In the genomic region with DNA sequence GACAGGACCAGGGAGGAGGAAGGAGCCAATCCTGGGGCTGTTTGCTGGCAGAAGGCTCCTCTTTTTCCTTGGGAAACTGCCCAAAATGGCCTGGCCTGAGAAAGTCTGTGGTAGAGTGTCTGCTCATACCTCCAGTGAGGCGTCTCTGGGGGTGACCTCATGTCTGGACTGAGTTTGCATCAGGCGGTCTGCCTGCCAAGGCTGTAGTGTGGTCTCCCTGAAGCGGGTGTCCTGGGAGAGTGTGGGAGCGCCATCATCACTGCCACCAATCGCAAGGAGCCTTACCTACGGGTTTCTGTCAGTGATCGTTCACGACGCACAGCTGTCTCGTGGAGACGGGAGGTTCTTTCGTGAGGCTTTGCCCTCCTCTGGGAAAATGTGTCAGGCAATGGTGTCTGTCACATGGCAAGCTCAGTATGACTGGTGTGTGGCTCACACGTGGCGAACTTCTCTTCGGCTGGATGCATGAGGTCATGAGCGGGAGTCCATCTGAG, we compare ENCODE assay signal across 12 mouse cellular contexts. TPM values are rescaled to one million over a fixed set of nuclear protein-coding genes. Genes with fewer than 3 reads are reported as not detected.
A peak's percentile ranks its signal among the peaks of the same experiment; 100 is the strongest.
DNase-seq lines count a peak whose midpoint lies in the region; ATAC-seq and TF ChIP-seq lines count a peak whose summit lies in the region.
"Had no signal": no experiment of that assay in that cellular context is flagged by ENCODE, and none has a peak within 500 bp of the region (broad histone marks: within the 10 kb centered on the region; RNA-seq: fewer than 3 reads in every experiment).

No protein-coding gene starts in this region.

- H3K4me2 ChIP-seq in hindbrain, embryonic 11.5 days (replicated peaks; ENCODE audit: low read depth, low read length) = no peak overlapping the region
- no peak overlapping the region for H3K4me2 ChIP-seq in stomach, postnatal 0 days (replicated peaks; ENCODE audit: low read depth)

- no peak overlapping the region for H3K4me3 ChIP-seq in hindbrain, embryonic 10.5 days
- no peak overlapping the region for H3K4me3 ChIP-seq in hindbrain, embryonic 11.5 days (ENCODE audit: low read depth, low read length)
- H3K4me3 ChIP-seq in stomach, postnatal 0 days (ENCODE audit: low read depth, low read length) = no peak overlapping the region

- WGBS in hindbrain, embryonic 10.5 days = 92% methylated on average over 16 of the region's 16 CpGs
- WGBS in hindbrain, embryonic 11.5 days = 89% methylated on average over 16 of the region's 16 CpGs
- 81% methylated on average over 16 of the region's 16 CpGs for WGBS in stomach, postnatal 0 days

- TF ChIP-seq EP300 in stomach, postnatal 0 days (optimal IDR thresholded peaks at IDR 0.05) = no peak

- H3K36me3 ChIP-seq in hindbrain, embryonic 10.5 days = no peaks in the 10 kb centered on the region
- H3K36me3 ChIP-seq in hindbrain, embryonic 11.5 days (ENCODE audit: control insufficient read depth, insufficient read depth, low read length) = no peaks in the 10 kb centered on the region
- no peaks in the 10 kb centered on the region for H3K36me3 ChIP-seq in stomach, postnatal 0 days (ENCODE audit: control insufficient read depth, insufficient read depth, low read length)

- CTCF ChIA-PET in Patski (lab: Charles Lee) = no interaction called here

- TF ChIP-seq CTCF in Patski (IDR thresholded peaks at IDR 0.05) = no peak
- TF ChIP-seq CTCF in stomach, postnatal 0 days (IDR thresholded peaks at IDR 0.05; ENCODE audit: low read depth) = no peak

- no peaks in the 10 kb centered on the region for H3K9me3 ChIP-seq in hindbrain, embryonic 10.5 days
- no peaks in the 10 kb centered on the region for H3K9me3 ChIP-seq in hindbrain, embryonic 11.5 days (ENCODE audit: control insufficient read depth, low read length)
- H3K9me3 ChIP-seq in stomach, postnatal 0 days (ENCODE audit: control insufficient read depth, low read length) = no peaks in the 10 kb centered on the region

- no peak for DNase-seq in hindbrain, embryonic 10.5 days (ENCODE audit: low spot score)
- DNase-seq in hindbrain, embryonic 11.5 days (ENCODE audit: low spot score) = no peak
- DNase-seq in Patski (ENCODE audit: low read depth, low spot score) = peak; percentile 75
- peak; percentile 80 to 84 for DNase-seq in heart, adult 9 months (ENCODE audit: low spot score in 2 of 2)
- peak; percentile 59 for DNase-seq in lung, postnatal 14 days
- no peak for DNase-seq in stomach, postnatal 0 days (ENCODE audit: low spot score)
- no peak for DNase-seq in thymus, postnatal 4 days
- DNase-seq: cerebellum, postnatal 25 days; kidney, postnatal 25 days; spleen, adult 18-20 months; thymus, adult 2 months had no signal

- POLR2A ChIA-PET in Patski (lab: Charles Lee) = no interaction called here

- in situ Hi-C loops in Patski (cut with MboI; ENCODE audit: low pct_unique_long_range_greater_than_20kb) = no loop called here

- H3K9ac ChIP-seq in hindbrain, embryonic 11.5 days (ENCODE audit: low read depth, low read length) = no peak overlapping the region
- no peak overlapping the region for H3K9ac ChIP-seq in stomach, postnatal 0 days (ENCODE audit: low read length)

- ATAC-seq in hindbrain, embryonic 11.5 days (ENCODE audit: low FRiP score) = no peak
- peak; percentile 33 for ATAC-seq in Patski
- no peak for ATAC-seq in megakaryocyte, adult 5-6 weeks (ENCODE audit: poor library complexity, severe bottlenecking)
- no peak for ATAC-seq in stomach, postnatal 0 days (ENCODE audit: low FRiP score, low TSS enrichment)

- peak overlapping the region; percentile 66 for H3K27ac ChIP-seq in hindbrain, embryonic 10.5 days
- H3K27ac ChIP-seq in hindbrain, embryonic 11.5 days (ENCODE audit: low read depth, low read length) = no peak overlapping the region
- no peak overlapping the region for H3K27ac ChIP-seq in stomach, postnatal 0 days (replicated peaks)

- H3K27me3 ChIP-seq in hindbrain, embryonic 10.5 days (ENCODE audit: insufficient read depth, poor library complexity, severe bottlenecking) = peaks cover 59% of the 10 kb centered on the region
- peaks cover 2% of the 10 kb centered on the region; the same call in 1 of the 2 replicates for H3K27me3 ChIP-seq in hindbrain, embryonic 11.5 days (ENCODE audit: control insufficient read depth, insufficient read depth, low read length)
- no peaks in the 10 kb centered on the region for H3K27me3 ChIP-seq in Patski
- H3K27me3 ChIP-seq in stomach, postnatal 0 days (ENCODE audit: control insufficient read depth, insufficient read depth, low read length) = no peaks in the 10 kb centered on the region; the same call in 1 of the 2 replicates

- peaks cover 88% of the 10 kb centered on the region for H3K4me1 ChIP-seq in hindbrain, embryonic 10.5 days (replicated peaks)
- H3K4me1 ChIP-seq in hindbrain, embryonic 11.5 days (replicated peaks; ENCODE audit: control insufficient read depth, insufficient read depth, low read length) = peaks cover 12% of the 10 kb centered on the region
- peaks cover 3% of the 10 kb centered on the region; the same call in 1 of the 2 replicates for H3K4me1 ChIP-seq in stomach, postnatal 0 days (replicated peaks; ENCODE audit: control insufficient read depth, insufficient read depth)

RNA-seq across cellular contexts. Expression of a gene that starts 2.3 kb away (rescaled TPM):
- 3.0 and 3.2 TPM in 2 replicates for polyA plus RNA-seq in hindbrain, embryonic 10.5 days (2016; fragmentation: Nextera tagmentation; extraction: Ambion mirVana)
- polyA plus RNA-seq in hindbrain, embryonic 11.5 days (2014; fragmentation: Nextera tagmentation; extraction: Ambion mirVana) = 1.2 and 1.8 TPM in 2 replicates
- 2.7 TPM for polyA plus RNA-seq in Patski (2021)
- total RNA-seq in megakaryocyte, adult 5-6 weeks (2015) = not detected in 2 replicates
- total RNA-seq in megakaryocyte, adult 5-6 weeks (2017) = not detected in 2 replicates
- polyA plus RNA-seq in stomach, postnatal 0 days (2015; fragmentation: Nextera tagmentation; extraction: Ambion mirVana) = 0.23 and 0.24 TPM in 2 replicates

RNA-seq across cellular contexts. Expression of a gene that starts 25.8 kb away (rescaled TPM):
- 17.8 and 19.1 TPM in 2 replicates for polyA plus RNA-seq in hindbrain, embryonic 10.5 days (2016; fragmentation: Nextera tagmentation; extraction: Ambion mirVana)
- 11.0 and 11.7 TPM in 2 replicates for polyA plus RNA-seq in hindbrain, embryonic 11.5 days (2014; fragmentation: Nextera tagmentation; extraction: Ambion mirVana)
- polyA plus RNA-seq in Patski (2021) = 16.6 TPM
- total RNA-seq in megakaryocyte, adult 5-6 weeks (2015) = not detected in 2 replicates
- not detected in 2 replicates for total RNA-seq in megakaryocyte, adult 5-6 weeks (2017)
- polyA plus RNA-seq in stomach, postnatal 0 days (2015; fragmentation: Nextera tagmentation; extraction: Ambion mirVana) = 1.3 and 2.1 TPM in 2 replicates

RNA-seq across cellular contexts. Expression of a gene that starts 33.2 kb away (rescaled TPM):
- 14.3 and 16.0 TPM in 2 replicates for polyA plus RNA-seq in hindbrain, embryonic 10.5 days (2016; fragmentation: Nextera tagmentation; extraction: Ambion mirVana)
- polyA plus RNA-seq in hindbrain, embryonic 11.5 days (2014; fragmentation: Nextera tagmentation; extraction: Ambion mirVana) = 17.2 and 17.8 TPM in 2 replicates
- 25.4 TPM for polyA plus RNA-seq in Patski (2021)
- total RNA-seq in megakaryocyte, adult 5-6 weeks (2015) = 0.04 and 0.05 TPM in 2 replicates
- 0.11 and 0.37 TPM in 2 replicates for total RNA-seq in megakaryocyte, adult 5-6 weeks (2017)
- 6.7 and 7.0 TPM in 2 replicates for polyA plus RNA-seq in stomach, postnatal 0 days (2015; fragmentation: Nextera tagmentation; extraction: Ambion mirVana)

Comparison
In these comparisons a context has a peak if more than half of its experiments do, and no peak if none do; other contexts are left out.
1. DNase-seq: peak in Patski (single experiment), heart, adult 9 months (2 of 2) and lung, postnatal 14 days (single experiment); none in hindbrain, embryonic 10.5 days (single experiment), hindbrain, embryonic 11.5 days (single experiment), stomach, postnatal 0 days (single experiment) and thymus, postnatal 4 days (single experiment).